Mouse (Mus musculus): ENCODE results near the gene Btd. TPM values are rescaled to one million over a fixed set of nuclear protein-coding genes. Genes with fewer than 3 reads are reported as not detected.

Gene Btd
- polyA plus RNA-seq, 1 experiment, result 7.0 TPM

GRCm38 (mm10) chr14:31656386-31656785 is 15.6 kb downstream of the Btd start:
- Histone ChIP-seq H3K4me3 (ENCODE audit: low read depth, low read length) (no peak overlapping the region), H3K9me3 (replicated peaks; ENCODE audit: control insufficient read depth, insufficient read depth, low read length, poor library complexity, severe bottlenecking) (no peaks in the 10 kb centered on the region), H3K9ac (ENCODE audit: low read depth, poor library complexity, severe bottlenecking) (no peak overlapping the region), H3K27me3 (ENCODE audit: control insufficient read depth, insufficient read depth, low read length, poor library complexity, severe bottlenecking) (no peaks in the 10 kb centered on the region), H3K4me1 (ENCODE audit: control insufficient read depth, insufficient read depth, low read length) (no peaks in the 10 kb centered on the region), H3K36me3 (ENCODE audit: control insufficient read depth, insufficient read depth, low read length, poor library complexity, severe bottlenecking) (no peaks in the 10 kb centered on the region), H3K27ac (ENCODE audit: insufficient read depth, low read length) (no peak overlapping the region)
- TF ChIP-seq CTCF (IDR thresholded peaks at IDR 0.05; ENCODE audit: low read depth, low read length) (no peak), POLR2A (IDR thresholded peaks at IDR 0.05; ENCODE audit: insufficient read depth, low read length) (no peak)

- TF ChIP-seq EP300 (IDR thresholded peaks at IDR 0.05; ENCODE audit: insufficient read depth, low read depth, low read length) (no peak), CTCF (IDR thresholded peaks at IDR 0.05; ENCODE audit: low read depth, low read length) (peak; percentile 60)
- H3K4me3 ChIP-seq (ENCODE audit: low read depth, low read length), result no peak overlapping the region
- H3K27me3 ChIP-seq (ENCODE audit: control insufficient read depth, insufficient read depth, low read length, poor library complexity, severe bottlenecking), result no peaks in the 10 kb centered on the region
- no peaks in the 10 kb centered on the region for H3K9me3 ChIP-seq (replicated peaks; ENCODE audit: control insufficient read depth, insufficient read depth, low read length, poor library complexity, severe bottlenecking)
- no peaks in the 10 kb centered on the region for H3K4me1 ChIP-seq (ENCODE audit: control insufficient read depth, insufficient read depth, low read length)
- no peak overlapping the region for H3K9ac ChIP-seq (ENCODE audit: low read depth, poor library complexity, severe bottlenecking)
- no peaks in the 10 kb centered on the region for H3K36me3 ChIP-seq (ENCODE audit: control insufficient read depth, insufficient read depth, low read length, poor library complexity, severe bottlenecking)
- H3K27ac ChIP-seq (ENCODE audit: insufficient read depth, low read length), result no peak overlapping the region
Observed at GRCm38 (mm10) chr14:31656857-31657645, 16.2 kb downstream of the Btd start.

DNA sequence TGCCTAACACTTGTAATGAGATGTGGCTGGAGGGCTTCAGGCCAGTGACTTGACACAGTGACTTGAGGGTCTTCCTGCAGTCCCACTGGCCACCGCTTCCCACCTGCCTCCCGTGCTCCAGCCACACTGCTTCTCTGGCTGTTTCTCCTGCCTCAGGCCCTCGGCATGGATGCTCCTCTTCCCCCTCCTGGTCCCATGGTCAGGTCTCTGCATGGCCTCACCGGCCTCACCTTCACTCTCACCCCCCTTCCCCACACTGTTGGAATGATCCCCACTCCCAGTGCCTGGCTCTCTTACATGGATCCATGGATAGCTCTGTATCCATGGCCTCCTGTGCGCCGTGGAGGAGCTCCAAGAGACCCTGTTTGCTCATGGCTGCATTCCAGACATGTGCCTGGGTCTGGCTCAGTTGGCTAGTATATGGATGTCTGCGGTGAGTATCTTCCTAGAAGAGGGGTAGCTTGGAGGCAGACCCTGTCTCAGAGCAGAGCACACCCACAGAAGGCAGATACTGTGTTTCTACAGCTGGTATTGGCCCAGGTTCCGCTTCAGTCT is 17.4 kb downstream of the Btd start:
- Histone ChIP-seq H3K9ac (ENCODE audit: low read depth, poor library complexity, severe bottlenecking) (no peak overlapping the region), H3K4me3 (ENCODE audit: low read depth, low read length) (no peak overlapping the region), H3K4me1 (ENCODE audit: control insufficient read depth, insufficient read depth, low read length) (no peaks in the 10 kb centered on the region), H3K36me3 (ENCODE audit: control insufficient read depth, insufficient read depth, low read length, poor library complexity, severe bottlenecking) (no peaks in the 10 kb centered on the region), H3K9me3 (replicated peaks; ENCODE audit: control insufficient read depth, insufficient read depth, low read length, poor library complexity, severe bottlenecking) (no peaks in the 10 kb centered on the region), H3K27ac (ENCODE audit: insufficient read depth, low read length) (no peak overlapping the region), H3K27me3 (ENCODE audit: control insufficient read depth, insufficient read depth, low read length, poor library complexity, severe bottlenecking) (no peaks in the 10 kb centered on the region)
- TF ChIP-seq POLR2A (IDR thresholded peaks at IDR 0.05; ENCODE audit: insufficient read depth, low read length), result no peak
- no peak for TF ChIP-seq EP300 (IDR thresholded peaks at IDR 0.05; ENCODE audit: insufficient read depth, low read depth, low read length)
- no peak for TF ChIP-seq CTCF (IDR thresholded peaks at IDR 0.05; ENCODE audit: low read depth, low read length)

DNA sequence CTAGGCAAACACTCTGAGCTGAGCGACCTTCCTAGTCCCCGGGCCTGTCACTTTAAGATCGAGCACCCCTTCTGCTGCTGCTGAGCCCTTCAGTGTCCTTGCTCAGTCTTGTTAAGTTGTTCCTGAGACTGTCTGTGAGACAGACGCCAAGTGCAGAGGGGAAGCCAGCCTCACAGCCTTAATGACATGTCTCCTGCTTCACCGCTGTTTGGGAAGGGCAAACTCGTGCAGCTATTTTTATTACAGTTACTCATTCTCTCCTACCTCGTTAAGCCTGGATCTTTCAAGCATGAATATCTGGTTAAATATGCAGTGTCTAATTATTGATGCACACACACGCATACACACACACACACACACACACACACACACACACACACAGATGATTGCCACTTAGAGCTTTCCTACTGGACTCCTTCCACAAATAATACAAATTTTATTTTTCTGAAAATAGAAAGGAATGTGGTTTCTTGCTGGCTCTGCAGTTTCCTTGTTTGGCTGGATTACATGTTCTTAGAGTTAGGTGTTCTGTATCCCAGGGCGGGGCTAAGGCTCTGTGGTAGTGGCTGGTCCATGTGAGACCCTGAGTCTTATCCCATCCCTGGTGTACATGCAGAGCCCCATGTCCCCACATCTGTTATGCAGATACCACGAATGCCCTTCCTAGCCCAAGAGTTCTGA is 18.8 kb downstream of the Btd start:
- Histone ChIP-seq H3K36me3 (ENCODE audit: control insufficient read depth, insufficient read depth, low read length, poor library complexity, severe bottlenecking) (no peaks in the 10 kb centered on the region), H3K9ac (ENCODE audit: low read depth, poor library complexity, severe bottlenecking) (no peak overlapping the region), H3K4me3 (ENCODE audit: low read depth, low read length) (no peak overlapping the region), H3K4me1 (ENCODE audit: control insufficient read depth, insufficient read depth, low read length) (no peaks in the 10 kb centered on the region), H3K27me3 (ENCODE audit: control insufficient read depth, insufficient read depth, low read length, poor library complexity, severe bottlenecking) (no peaks in the 10 kb centered on the region), H3K9me3 (replicated peaks; ENCODE audit: control insufficient read depth, insufficient read depth, low read length, poor library complexity, severe bottlenecking) (no peaks in the 10 kb centered on the region), H3K27ac (ENCODE audit: insufficient read depth, low read length) (no peak overlapping the region)
- TF ChIP-seq POLR2A (IDR thresholded peaks at IDR 0.05; ENCODE audit: insufficient read depth, low read length) (no peak), CTCF (IDR thresholded peaks at IDR 0.05; ENCODE audit: low read depth, low read length) (no peak), EP300 (IDR thresholded peaks at IDR 0.05; ENCODE audit: insufficient read depth, low read depth, low read length) (no peak)

- no peak overlapping the region for H3K27ac ChIP-seq (ENCODE audit: insufficient read depth, low read length)
Observed at GRCm38 (mm10) chr14:31660312-31661093, 19.7 kb downstream of the Btd start.

More at GRCm38 (mm10) chr14:31660312-31661093, 19.7 kb downstream of the Btd start:
- H3K27me3 ChIP-seq (ENCODE audit: control insufficient read depth, insufficient read depth, low read length, poor library complexity, severe bottlenecking), result no peaks in the 10 kb centered on the region
- no peak overlapping the region for H3K9ac ChIP-seq (ENCODE audit: low read depth, poor library complexity, severe bottlenecking)
- H3K4me1 ChIP-seq (ENCODE audit: control insufficient read depth, insufficient read depth, low read length), result no peaks in the 10 kb centered on the region
- TF ChIP-seq EP300 (IDR thresholded peaks at IDR 0.05; ENCODE audit: insufficient read depth, low read depth, low read length) (no peak), CTCF (IDR thresholded peaks at IDR 0.05; ENCODE audit: low read depth, low read length) (no peak), POLR2A (IDR thresholded peaks at IDR 0.05; ENCODE audit: insufficient read depth, low read length) (no peak)
- H3K36me3 ChIP-seq (ENCODE audit: control insufficient read depth, insufficient read depth, low read length, poor library complexity, severe bottlenecking), result no peaks in the 10 kb centered on the region
- H3K9me3 ChIP-seq (replicated peaks; ENCODE audit: control insufficient read depth, insufficient read depth, low read length, poor library complexity, severe bottlenecking), result no peaks in the 10 kb centered on the region
- no peak overlapping the region for H3K4me3 ChIP-seq (ENCODE audit: low read depth, low read length)
